8 mouse cellular contexts compared by ENCODE assay signal in the genomic region with DNA sequence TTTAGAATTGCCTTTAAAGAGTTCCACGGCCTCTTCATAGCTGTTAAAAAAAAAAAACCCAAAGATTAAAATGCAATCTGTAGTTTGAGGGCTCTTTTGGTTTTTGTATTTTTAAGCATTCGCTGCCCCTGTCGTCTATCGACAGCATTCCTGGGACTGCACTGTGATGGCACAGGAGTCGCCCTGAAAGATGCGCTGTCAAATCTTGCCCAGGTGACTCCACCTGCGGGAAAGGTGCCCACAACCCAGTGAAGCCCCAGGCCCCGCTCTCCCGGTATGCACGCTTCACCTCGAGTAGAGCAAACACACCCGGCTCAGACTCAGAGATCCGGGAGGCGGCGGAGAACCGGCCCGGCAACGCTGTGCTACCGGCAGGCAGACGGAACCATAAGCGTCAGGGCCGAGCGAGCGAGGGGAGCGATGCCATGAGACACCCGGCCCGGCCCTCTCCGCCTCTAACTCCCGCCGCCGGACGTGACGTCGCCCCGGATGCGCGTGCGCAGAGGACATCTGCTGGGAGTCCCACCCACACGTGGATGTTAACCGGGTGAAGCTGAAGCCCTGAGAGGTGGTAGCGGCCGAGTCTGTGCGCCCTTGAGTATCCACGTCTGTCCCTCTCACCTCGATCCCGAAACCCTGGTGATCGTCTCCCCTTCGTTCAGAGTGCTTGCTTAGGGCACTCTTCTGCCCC. TPM values are rescaled to one million over a fixed set of nuclear protein-coding genes. Genes with fewer than 3 reads are reported as not detected.
DNase-seq lines count a peak whose midpoint lies in the region; ATAC-seq lines count a peak whose summit lies in the region.

A gene (minus strand): TSS at position 482 of the 691 bp plus-strand sequence.

- peak within 1 kb of the TSS; percentile 87 for H3K27ac ChIP-seq in hindbrain, embryonic 15.5 days (replicated peaks)

- peak within 1 kb of the TSS; percentile 78 for H3K9ac ChIP-seq in hindbrain, embryonic 15.5 days

- 1% methylated on average over 48 of the region's 48 CpGs for WGBS in hindbrain, embryonic 15.5 days

- peak; percentile 98 for DNase-seq in T-cell, adult 2 months (ENCODE audit: low spot score)
- DNase-seq in cerebellum, postnatal 36 days: peak; percentile 99 to 100
- peak; percentile 96 to 98 for DNase-seq in frontal cortex, postnatal 36 days (ENCODE audit: low spot score in 2 of 2)
- peak; percentile 94 for DNase-seq in left cerebral cortex, adult 11 months (ENCODE audit: low spot score)
- DNase-seq in lung, postnatal 4 days: peak; percentile 98 to 99
- peak; percentile 97 for DNase-seq in retina, postnatal 7 days (ENCODE audit: low read depth, low spot score)
- peak; percentile 99 for DNase-seq in urinary bladder, adult 2 months (ENCODE audit: low spot score)

- H3K9me3 ChIP-seq in hindbrain, embryonic 15.5 days: no peaks in the 10 kb centered on the region

- no peaks in the 10 kb centered on the region for H3K36me3 ChIP-seq in hindbrain, embryonic 15.5 days

- H3K27me3 ChIP-seq in hindbrain, embryonic 15.5 days: no peaks in the 10 kb centered on the region

- peaks cover 7% of the 10 kb centered on the region for H3K4me1 ChIP-seq in hindbrain, embryonic 15.5 days (replicated peaks)

- H3K4me3 ChIP-seq in hindbrain, embryonic 15.5 days: peak within 1 kb of the TSS; percentile 69

- H3K4me2 ChIP-seq in hindbrain, embryonic 15.5 days: peak within 1 kb of the TSS; percentile 66

- peak; percentile 95 for ATAC-seq in hindbrain, embryonic 15.5 days (ENCODE audit: low FRiP score, low read depth)

RNA-seq across cellular contexts. Expression of the gene that starts here (rescaled TPM):
- 76.3 and 76.7 TPM in 2 replicates for polyA plus RNA-seq in hindbrain, embryonic 15.5 days (2015; fragmentation: Nextera tagmentation; extraction: Ambion mirVana)
- 23.7 and 25.1 TPM in 2 replicates for polyA plus RNA-seq in urinary bladder, adult 2 months (2012; rRNA removed)

Comparison
In these comparisons a context has a peak if more than half of its experiments do, and no peak if none do; other contexts are left out.
1. Peak in every context shown above with its lines: DNase-seq, ATAC-seq, H3K4me3 ChIP-seq and H3K27ac ChIP-seq.